9 mouse cellular contexts compared by ENCODE assay signal in genomic region chr5:142384911-142385660, GRCm38 (mm10). TPM values are rescaled to one million over a fixed set of nuclear protein-coding genes. Genes with fewer than 3 reads are reported as not detected.
DNase-seq lines count a peak whose midpoint lies in the region; ATAC-seq lines count a peak whose summit lies in the region.
"Had no signal": no experiment of that assay in that cellular context is flagged by ENCODE, and none has a peak within 500 bp of the region (broad histone marks: within the 10 kb centered on the region; RNA-seq: fewer than 3 reads in every experiment).

No protein-coding gene starts in this region.

- H3K4me2 ChIP-seq in liver, embryonic 12.5 days, result no peak overlapping the region

- 49% methylated on average over 22 of the region's 23 CpGs for WGBS in liver, embryonic 12.5 days (ENCODE audit: insufficient replicate concordance)

- H3K27me3 ChIP-seq in liver, embryonic 12.5 days (replicated peaks), result peaks cover 11% of the 10 kb centered on the region; the same call in 1 of the 2 replicates
- H3K27me3 ChIP-seq: megakaryocyte, embryonic 14.5 days had no signal

- no peak overlapping the region for H3K9ac ChIP-seq in liver, embryonic 12.5 days

- peak; percentile 33 for DNase-seq in liver
- DNase-seq in fibroblast of lung, adult 2 months (ENCODE audit: low read depth), result peak; percentile 91
- DNase-seq in heart, postnatal 10 days, result peak; percentile 39 to 56
- DNase-seq in mesoderm, embryonic 11.5 days (ENCODE audit: low read depth, low spot score), result peak; percentile 68
- peak; percentile 66 to 67 for DNase-seq in spleen, postnatal 36 days (ENCODE audit: low spot score in 2 of 2)
- DNase-seq in thymus, adult 18-20 months, result no peak
- DNase-seq in ovary, postnatal 36 days (ENCODE audit: low spot score), result no peak

- no peaks in the 10 kb centered on the region for H3K9me3 ChIP-seq in liver, embryonic 12.5 days (replicated peaks)
- H3K9me3 ChIP-seq: megakaryocyte, embryonic 14.5 days had no signal

- no peak for ATAC-seq in liver, embryonic 12.5 days

- peaks cover 24% of the 10 kb centered on the region; the same call in 1 of the 2 replicates for H3K4me1 ChIP-seq in liver, embryonic 12.5 days

- H3K36me3 ChIP-seq in liver, embryonic 12.5 days, result no peaks in the 10 kb centered on the region

- H3K27ac ChIP-seq in liver, embryonic 12.5 days, result no peak overlapping the region

- intact Hi-C loops in heart, postnatal 10 days (cut with DNase I), result no loop called here

- H3K4me3 ChIP-seq in liver, embryonic 12.5 days, result no peak overlapping the region
- H3K4me3 ChIP-seq: megakaryocyte, embryonic 14.5 days had no signal

RNA-seq across cellular contexts. Expression of gene Foxk1, which starts 16.2 kb away (rescaled TPM):
- 3.1 and 4.1 TPM in 2 replicates for polyA plus RNA-seq in liver, embryonic 12.5 days (2016; fragmentation: Nextera tagmentation; extraction: Ambion mirVana)
- total RNA-seq in heart, postnatal 10 days (2021), result 10 to 100 TPM; 16.8 to 19.0 TPM

Comparison
In these comparisons a context has a peak if more than half of its experiments do, and no peak if none do; other contexts are left out.
1. DNase-seq: peak in liver (single experiment), fibroblast of lung, adult 2 months (single experiment), heart, postnatal 10 days (2 of 2), mesoderm, embryonic 11.5 days (single experiment) and spleen, postnatal 36 days (2 of 2); none in thymus, adult 18-20 months (0 of 2) and ovary, postnatal 36 days (single experiment).